Mouse (Mus musculus): Measurements from ENCODE around the gene Fam50b. TPM values are rescaled to one million over a fixed set of nuclear protein-coding genes. Genes with fewer than 3 reads are reported as not detected.

The Fam50b gene
- polyA plus RNA-seq, 1 experiment = not detected

DNA sequence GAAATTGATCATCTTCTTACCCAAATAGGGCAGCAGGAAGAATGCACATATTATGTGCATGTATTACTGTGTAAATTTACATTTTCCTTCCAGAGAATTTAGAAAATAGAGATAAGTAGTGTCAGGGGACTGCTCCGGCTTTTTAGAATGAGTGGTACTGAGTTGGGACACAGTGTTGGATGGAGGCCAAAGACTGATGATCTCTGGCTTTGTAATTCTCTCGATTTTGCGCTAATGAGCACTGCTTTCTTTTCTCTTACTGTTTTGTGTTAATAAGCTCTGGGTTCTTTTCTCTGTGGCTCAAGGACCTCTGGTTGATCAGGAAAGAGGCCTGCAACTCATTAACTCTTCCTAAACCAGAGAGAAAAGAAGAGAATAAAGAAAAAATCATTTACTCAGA lies 42.1 kb downstream of the Fam50b start:
- no peaks in the 10 kb centered on the region for H3K27me3 ChIP-seq (ENCODE audit: control insufficient read depth, insufficient read depth, low read length)
- WGBS = 76% methylated on average over 3 of the region's 3 CpGs

DNA sequence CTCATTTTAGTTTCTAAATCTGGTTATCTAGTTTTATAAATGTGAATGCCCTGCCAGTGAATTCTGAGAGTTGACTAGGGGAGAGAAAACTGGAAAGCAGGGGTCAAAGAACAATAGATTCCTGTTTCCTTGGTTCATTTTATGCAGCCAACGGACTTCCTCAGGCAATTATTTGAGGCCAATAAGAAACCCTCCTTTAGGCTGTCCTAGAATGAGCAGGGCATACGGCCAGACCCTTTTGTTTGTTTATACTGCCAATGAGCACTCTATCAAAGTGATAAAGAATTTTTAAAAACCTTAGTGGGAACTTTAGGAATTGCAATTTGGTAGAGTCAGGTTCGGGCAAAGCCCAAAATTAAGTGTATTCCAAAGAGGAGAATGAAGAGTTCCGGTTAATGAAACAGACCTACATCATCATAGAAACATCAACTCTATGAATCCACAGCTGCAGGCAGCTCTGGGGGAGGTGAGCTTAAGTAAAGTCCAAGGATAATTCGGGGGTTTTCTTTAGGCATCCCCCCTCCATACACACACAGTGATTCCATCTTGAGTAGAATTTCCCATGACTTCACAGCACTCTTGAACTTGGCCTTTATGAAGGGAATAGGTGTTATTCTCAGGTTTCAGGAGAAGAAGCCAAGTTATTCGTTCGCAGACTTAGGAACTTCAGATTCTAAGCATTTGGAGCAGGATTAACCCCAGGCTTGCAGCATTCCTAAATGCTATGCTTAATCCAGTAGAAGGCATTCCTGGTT lies 46.4 kb downstream of the Fam50b start:
- Histone ChIP-seq H3K4me3 (ENCODE audit: low read depth, low read length) (no peak overlapping the region), H3K27ac (ENCODE audit: insufficient read depth, low read depth, low read length) (no peak overlapping the region), H3K27me3 (ENCODE audit: control insufficient read depth, insufficient read depth, low read length) (no peaks in the 10 kb centered on the region), H3K4me1 (ENCODE audit: control insufficient read depth, insufficient read depth, insufficient read length, low read length) (peaks cover 2% of the 10 kb centered on the region; the same call in 1 of the 2 replicates), H3K36me3 (ENCODE audit: control insufficient read depth, insufficient read depth, low read length) (no peaks in the 10 kb centered on the region)
- 56% methylated on average over 7 of the region's 7 CpGs for WGBS
- TF ChIP-seq CTCF (IDR thresholded peaks at IDR 0.05; ENCODE audit: extremely low read depth, insufficient read length, insufficient replicate concordance, low read depth, low read length) = no peak
- no peak for TF ChIP-seq POLR2A (IDR thresholded peaks at IDR 0.05; ENCODE audit: low read depth, low read length)

More for the DNA sequence above, 42.1 kb downstream of the Fam50b start:
- no peak overlapping the region for H3K4me3 ChIP-seq (ENCODE audit: low read depth, low read length)
- TF ChIP-seq POLR2A (IDR thresholded peaks at IDR 0.05; ENCODE audit: low read depth, low read length) = no peak
- no peak for TF ChIP-seq CTCF (IDR thresholded peaks at IDR 0.05; ENCODE audit: extremely low read depth, insufficient read length, insufficient replicate concordance, low read depth, low read length)
- H3K27ac ChIP-seq (ENCODE audit: insufficient read depth, low read depth, low read length) = no peak overlapping the region
- H3K36me3 ChIP-seq (ENCODE audit: control insufficient read depth, insufficient read depth, low read length) = no peaks in the 10 kb centered on the region
- H3K4me1 ChIP-seq (ENCODE audit: control insufficient read depth, insufficient read depth, insufficient read length, low read length) = no peaks in the 10 kb centered on the region

DNA sequence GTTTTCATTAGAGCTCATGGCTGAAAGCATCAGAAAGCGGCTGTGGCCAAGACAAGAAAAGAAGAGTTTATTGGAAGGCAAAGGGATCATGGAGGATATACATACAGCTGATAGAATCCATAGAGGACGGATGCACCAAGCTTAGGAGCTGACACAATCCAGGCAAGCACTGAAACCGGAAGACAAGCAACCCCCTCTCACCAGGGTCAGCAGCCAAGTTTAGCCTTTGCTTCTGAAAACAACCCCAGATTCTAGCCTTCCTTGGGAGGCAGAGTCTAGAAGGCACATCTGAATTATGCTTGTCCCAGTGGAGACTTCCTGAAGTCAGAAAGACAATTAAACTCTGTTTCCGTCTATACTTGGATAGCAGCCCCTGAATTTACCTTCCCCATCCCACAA lies 47.0 kb downstream of the Fam50b start:
- H3K4me1 ChIP-seq (ENCODE audit: control insufficient read depth, insufficient read depth, insufficient read length, low read length) = peaks cover 2% of the 10 kb centered on the region; the same call in 1 of the 2 replicates
- no peaks in the 10 kb centered on the region for H3K36me3 ChIP-seq (ENCODE audit: control insufficient read depth, insufficient read depth, low read length)
- H3K4me3 ChIP-seq (ENCODE audit: low read depth, low read length) = no peak overlapping the region
- H3K27ac ChIP-seq (ENCODE audit: insufficient read depth, low read depth, low read length) = no peak overlapping the region
- WGBS = 81% methylated on average over 4 of the region's 4 CpGs
- no peak for TF ChIP-seq POLR2A (IDR thresholded peaks at IDR 0.05; ENCODE audit: low read depth, low read length)
- TF ChIP-seq CTCF (IDR thresholded peaks at IDR 0.05; ENCODE audit: extremely low read depth, insufficient read length, insufficient replicate concordance, low read depth, low read length) = no peak
- H3K27me3 ChIP-seq (ENCODE audit: control insufficient read depth, insufficient read depth, low read length) = no peaks in the 10 kb centered on the region

DNA sequence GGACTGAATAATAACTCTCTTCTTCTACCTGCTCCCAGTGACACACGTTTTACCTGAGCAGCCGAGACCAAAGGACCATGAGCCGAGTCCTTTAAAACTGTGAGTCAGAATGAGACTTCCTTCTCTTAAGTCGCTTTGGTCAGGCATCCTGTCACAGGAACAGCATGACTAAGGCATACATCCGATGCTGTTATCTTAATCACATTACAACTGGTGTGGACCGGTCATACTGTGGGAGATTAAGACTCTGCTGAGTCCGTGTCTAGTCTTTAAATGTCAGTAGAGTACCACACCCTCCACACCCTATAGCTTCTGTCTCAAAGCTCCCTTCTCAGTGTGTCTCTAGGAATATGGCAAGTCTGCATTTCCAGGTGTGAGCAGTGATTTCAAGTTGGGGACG lies 50.2 kb downstream of the Fam50b start:
- TF ChIP-seq POLR2A (IDR thresholded peaks at IDR 0.05; ENCODE audit: low read depth, low read length) = no peak
- no peak overlapping the region for H3K4me3 ChIP-seq (ENCODE audit: low read depth, low read length)
- 52% methylated on average over 8 of the region's 8 CpGs for WGBS
- H3K36me3 ChIP-seq (ENCODE audit: control insufficient read depth, insufficient read depth, low read length) = no peaks in the 10 kb centered on the region
- peaks cover 6% of the 10 kb centered on the region; the same call in 1 of the 2 replicates for H3K4me1 ChIP-seq (ENCODE audit: control insufficient read depth, insufficient read depth, insufficient read length, low read length)
- no peaks in the 10 kb centered on the region for H3K27me3 ChIP-seq (ENCODE audit: control insufficient read depth, insufficient read depth, low read length)
- no peak overlapping the region for H3K27ac ChIP-seq (ENCODE audit: insufficient read depth, low read depth, low read length)

DNA sequence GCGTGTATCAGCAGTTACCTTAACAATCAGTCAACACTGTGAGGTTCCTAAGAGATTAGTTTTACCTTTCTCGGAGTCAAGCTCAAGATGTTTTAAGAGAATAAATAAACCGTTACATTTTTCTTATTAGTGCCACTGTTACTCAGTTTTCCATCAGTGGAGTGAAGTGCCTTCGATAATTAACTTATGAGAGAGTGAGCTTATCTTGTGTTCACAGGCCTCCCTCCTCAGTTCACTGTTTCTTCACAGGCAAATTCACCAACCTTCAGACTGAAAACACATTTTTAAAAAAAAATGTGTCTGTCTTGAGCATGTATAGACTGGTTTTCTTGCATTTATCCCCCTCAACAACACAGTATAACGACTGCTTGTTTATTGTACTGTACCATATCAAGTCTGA lies 52.0 kb downstream of the Fam50b start:
- Histone ChIP-seq H3K27me3 (ENCODE audit: control insufficient read depth, insufficient read depth, low read length) (no peaks in the 10 kb centered on the region), H3K4me1 (ENCODE audit: control insufficient read depth, insufficient read depth, insufficient read length, low read length) (peaks cover 6% of the 10 kb centered on the region; the same call in 1 of the 2 replicates), H3K36me3 (ENCODE audit: control insufficient read depth, insufficient read depth, low read length) (no peaks in the 10 kb centered on the region), H3K27ac (ENCODE audit: insufficient read depth, low read depth, low read length) (no peak overlapping the region), H3K4me3 (ENCODE audit: low read depth, low read length) (no peak overlapping the region)
- TF ChIP-seq CTCF (IDR thresholded peaks at IDR 0.05; ENCODE audit: extremely low read depth, insufficient read length, insufficient replicate concordance, low read depth, low read length) (no peak), POLR2A (IDR thresholded peaks at IDR 0.05; ENCODE audit: low read depth, low read length) (no peak)
- WGBS = 81% methylated on average over 5 of the region's 5 CpGs

DNA sequence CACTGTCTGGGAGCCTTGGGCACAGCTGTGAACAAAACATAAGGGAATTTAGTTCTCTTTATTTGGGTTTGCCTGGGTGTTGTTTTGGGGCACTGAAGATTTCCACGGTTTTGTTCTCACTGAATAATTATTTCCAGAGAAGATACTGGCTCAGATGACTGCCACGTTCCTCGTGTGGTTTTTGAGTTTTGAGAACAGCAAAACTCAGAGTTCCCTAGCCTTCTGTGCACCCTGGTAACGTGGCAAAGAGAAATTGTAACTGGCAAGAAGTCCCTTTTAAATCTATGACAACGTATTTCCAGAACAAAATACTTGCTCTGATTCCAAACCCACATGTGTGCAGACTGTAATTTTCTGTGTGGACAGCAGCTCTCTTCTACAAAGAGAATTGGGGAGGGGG lies 52.9 kb downstream of the Fam50b start:
- Histone ChIP-seq H3K27ac (ENCODE audit: insufficient read depth, low read depth, low read length) (no peak overlapping the region), H3K27me3 (ENCODE audit: control insufficient read depth, insufficient read depth, low read length) (no peaks in the 10 kb centered on the region), H3K4me1 (ENCODE audit: control insufficient read depth, insufficient read depth, insufficient read length, low read length) (peaks cover 6% of the 10 kb centered on the region; the same call in 1 of the 2 replicates), H3K4me3 (ENCODE audit: low read depth, low read length) (no peak overlapping the region), H3K36me3 (ENCODE audit: control insufficient read depth, insufficient read depth, low read length) (no peaks in the 10 kb centered on the region)
- no peak for TF ChIP-seq CTCF (IDR thresholded peaks at IDR 0.05; ENCODE audit: extremely low read depth, insufficient read length, insufficient replicate concordance, low read depth, low read length)
- no peak for TF ChIP-seq POLR2A (IDR thresholded peaks at IDR 0.05; ENCODE audit: low read depth, low read length)
- WGBS = 75% methylated on average over 5 of the region's 5 CpGs

DNA sequence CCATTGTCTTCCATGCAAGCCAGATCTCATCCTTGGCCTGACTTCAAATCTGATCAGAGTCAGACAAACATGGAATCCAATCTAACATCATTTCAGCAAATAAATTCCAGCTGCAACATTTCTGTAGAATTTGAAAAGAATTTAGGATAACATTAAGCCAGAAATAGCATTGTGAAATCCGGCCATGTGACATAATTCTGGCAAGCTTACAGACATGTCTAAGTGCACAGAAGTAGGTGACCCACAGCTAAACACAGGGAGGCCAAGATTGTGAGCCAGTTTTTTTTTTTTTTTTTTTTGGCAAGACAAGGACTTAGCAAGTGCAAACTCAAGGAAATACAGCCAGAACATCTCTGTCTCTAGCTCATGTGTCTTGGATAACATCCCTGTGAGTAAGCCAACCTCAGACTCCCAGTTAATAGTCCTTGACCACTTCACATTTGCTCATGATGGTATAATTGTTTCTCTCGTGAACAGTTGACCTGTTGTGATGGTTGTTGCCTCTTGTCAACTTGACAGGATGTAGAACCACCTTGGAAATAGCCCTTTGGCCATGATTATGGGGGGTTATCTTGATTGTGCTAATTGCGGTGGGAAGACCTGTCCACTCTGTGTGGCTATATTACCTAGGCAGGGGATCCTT lies 54.6 kb downstream of the Fam50b start:
- WGBS = 72% methylated on average over 3 of the region's 3 CpGs
- Histone ChIP-seq H3K4me3 (ENCODE audit: low read depth, low read length) (no peak overlapping the region), H3K27me3 (ENCODE audit: control insufficient read depth, insufficient read depth, low read length) (no peaks in the 10 kb centered on the region), H3K36me3 (ENCODE audit: control insufficient read depth, insufficient read depth, low read length) (no peaks in the 10 kb centered on the region), H3K4me1 (ENCODE audit: control insufficient read depth, insufficient read depth, insufficient read length, low read length) (peaks cover 6% of the 10 kb centered on the region; the same call in 1 of the 2 replicates), H3K27ac (ENCODE audit: insufficient read depth, low read depth, low read length) (no peak overlapping the region)
- TF ChIP-seq POLR2A (IDR thresholded peaks at IDR 0.05; ENCODE audit: low read depth, low read length) = no peak
- no peak for TF ChIP-seq CTCF (IDR thresholded peaks at IDR 0.05; ENCODE audit: extremely low read depth, insufficient read length, insufficient replicate concordance, low read depth, low read length)
